Mouse (Mus musculus) layer of hippocampus, adult 9-11 months (tissue): ENCODE data around the gene Gbp2.
"Not testable (repeated sequence)": the region's sequence is repeated elsewhere in the genome, so short reads cannot be mapped to it uniquely, and the experiment has no call there.

Source experiments
- DNase-seq: peaks from one replicate; pipeline ENCODE4 v3.0.0; 2022

The Gbp2 gene

DNA sequence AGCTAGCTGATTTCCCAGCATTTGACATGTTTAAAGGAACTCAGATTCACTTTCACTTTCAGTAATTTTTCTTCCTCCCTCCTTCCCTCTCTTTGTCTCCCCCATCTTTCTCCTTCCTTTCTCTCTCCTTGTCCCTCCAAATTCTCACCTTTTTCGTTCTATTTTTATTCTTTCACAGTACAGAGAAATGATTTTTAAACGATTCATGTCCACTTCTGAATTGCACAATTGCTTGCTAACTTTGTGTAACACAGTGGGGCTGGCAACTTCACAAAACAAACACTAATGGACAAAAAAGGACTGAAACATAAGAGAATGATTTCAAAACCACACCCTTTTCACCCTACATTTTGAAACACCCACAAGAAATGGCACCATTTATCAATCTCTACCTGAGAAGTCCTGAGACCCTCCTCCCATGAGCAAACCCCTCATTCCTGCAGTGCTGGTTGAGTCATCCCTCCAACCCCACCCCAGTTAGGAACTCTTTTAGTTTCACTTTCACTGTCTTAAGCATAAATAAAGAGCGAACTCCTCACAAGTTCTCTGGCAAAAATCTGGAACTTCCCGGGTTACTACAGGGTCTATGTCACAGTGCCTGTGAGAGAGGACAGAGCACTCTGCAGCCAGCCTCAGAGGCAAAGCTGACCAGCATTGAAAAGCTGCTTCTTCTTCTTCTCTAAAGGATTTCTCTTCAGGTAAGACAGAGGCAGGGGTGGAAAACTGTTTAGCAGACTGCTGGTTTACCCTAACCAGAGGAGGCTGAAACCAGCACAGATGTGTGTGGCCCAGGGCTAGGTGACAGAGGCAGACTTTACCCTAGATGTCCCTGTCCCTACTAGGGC lies at the start of gene Gbp2:
Gene Gbp2, plus strand, starts transcription at position 492 of the 845 bp plus-strand sequence.
- DNase-seq: no peak

- DNase-seq: no peak
Measured at GRCm38 (mm10) chr3:142570738-142571137, 49.7 kb upstream of the Gbp2 start.

DNA sequence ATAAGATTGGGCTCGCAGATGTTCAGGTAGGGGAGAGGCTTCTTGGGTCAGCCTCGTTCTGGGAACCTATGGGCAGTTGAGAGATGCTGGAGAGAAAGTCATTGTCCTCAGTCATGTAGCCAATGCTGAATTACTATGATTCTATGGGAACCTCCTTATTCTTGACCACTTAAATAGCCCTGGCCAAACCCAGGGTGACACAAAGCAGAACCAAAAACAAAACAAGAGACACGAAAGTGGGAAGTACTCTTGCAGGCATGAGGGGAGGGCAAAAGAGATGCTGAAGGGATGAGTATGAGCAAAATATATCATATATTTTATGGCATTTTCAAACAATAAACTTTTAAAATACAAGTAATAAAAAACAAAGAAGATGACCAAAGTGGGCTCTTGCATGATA lies 43.3 kb upstream of the Gbp2 start:
- DNase-seq: no peak

DNA sequence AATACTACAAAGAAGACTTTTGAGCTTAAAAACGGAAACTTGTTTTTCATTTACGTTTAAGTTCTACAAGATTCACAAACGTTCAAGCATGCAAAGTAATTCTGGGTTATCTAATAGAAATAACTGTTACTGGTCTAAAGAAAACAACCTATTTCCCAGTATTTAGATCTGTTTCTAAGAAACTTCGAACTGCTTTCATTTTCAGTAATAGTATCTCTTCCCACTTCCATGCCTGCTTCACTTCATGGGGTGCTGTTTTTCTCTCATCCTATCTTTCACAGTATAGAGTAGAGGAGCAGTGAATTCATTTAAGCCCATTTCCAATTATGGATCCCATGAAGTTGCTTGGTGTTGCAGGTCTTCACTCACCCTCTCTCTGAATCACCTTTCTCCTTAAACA lies 42.1 kb upstream of the Gbp2 start:
- no peak for DNase-seq

GRCm38 (mm10) chr3:142583067-142583466 lies 37.3 kb upstream of the Gbp2 start:
- no peak for DNase-seq

DNA sequence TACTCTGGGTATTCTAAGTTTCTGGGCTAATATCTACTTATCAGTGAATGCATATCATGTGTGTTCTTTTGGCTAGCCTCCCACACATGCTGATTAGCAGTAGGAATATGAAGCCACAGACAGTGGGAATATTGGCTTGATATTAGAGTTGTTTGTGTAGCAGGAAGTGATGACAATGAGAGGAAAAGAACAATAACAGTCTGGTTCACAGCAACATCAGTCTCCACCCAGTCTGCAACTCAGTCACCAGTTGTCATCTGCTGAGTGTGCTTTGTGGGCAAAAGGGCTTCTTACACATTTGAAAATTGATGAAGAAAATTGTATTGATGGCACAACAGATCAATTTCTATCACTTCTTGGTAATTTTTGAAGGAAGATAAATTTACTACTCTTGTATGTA lies 33.0 kb upstream of the Gbp2 start:
- DNase-seq: no peak

- DNase-seq: no peak
Measured at GRCm38 (mm10) chr3:142588888-142589287, 31.5 kb upstream of the Gbp2 start.

GRCm38 (mm10) chr3:142590431-142591067 lies 29.9 kb upstream of the Gbp2 start:
- no peak for DNase-seq

- DNase-seq: no peak
Measured at GRCm38 (mm10) chr3:142594547-142594946, 25.9 kb upstream of the Gbp2 start, which contains the start of gene Gbp2b. TSS of gene Gbp2b (plus strand) at chr3:142594847.

GRCm38 (mm10) chr3:142597923-142598322 lies 22.5 kb upstream of the Gbp2 start:
- no peak for DNase-seq

DNA sequence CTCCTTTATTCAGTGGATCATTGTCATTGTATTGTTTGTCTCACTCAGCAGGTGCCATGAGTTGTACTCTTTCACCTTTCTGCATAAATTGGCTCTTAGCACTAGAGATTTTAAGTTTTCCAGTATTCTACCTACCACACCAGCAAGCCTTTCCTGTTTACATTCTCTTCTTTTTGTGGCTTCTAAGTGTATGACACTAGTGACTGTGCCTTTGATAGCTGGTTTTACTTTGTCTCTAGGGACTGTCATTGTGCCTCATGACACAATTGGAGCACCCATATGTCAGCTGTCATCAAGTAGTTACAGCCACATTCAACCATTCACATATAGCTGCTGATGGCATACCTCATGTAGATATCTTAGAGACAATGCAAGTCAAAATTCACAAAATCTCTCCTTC lies 18.7 kb upstream of the Gbp2 start:
- no peak for DNase-seq

DNA sequence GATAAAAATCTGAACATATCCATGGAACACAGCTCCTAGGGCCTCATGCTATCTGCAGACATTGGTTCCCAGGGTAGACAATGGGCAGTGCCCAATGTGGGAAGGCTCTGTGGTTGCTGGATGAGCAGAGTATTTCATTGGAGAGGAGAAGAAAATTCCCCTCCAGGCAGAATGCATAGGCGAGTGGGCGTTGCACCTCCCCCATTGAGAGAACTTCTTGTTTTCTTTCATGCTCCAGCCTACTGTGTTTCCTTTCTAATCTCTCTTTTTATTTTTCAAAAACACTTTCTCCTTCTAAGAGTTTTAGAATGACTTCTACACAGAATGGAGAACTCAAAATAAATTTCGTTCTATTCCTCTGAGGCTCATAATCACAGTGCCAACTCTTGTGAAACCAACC lies 1.7 kb upstream of the Gbp2 start:
- no peak for DNase-seq

DNA sequence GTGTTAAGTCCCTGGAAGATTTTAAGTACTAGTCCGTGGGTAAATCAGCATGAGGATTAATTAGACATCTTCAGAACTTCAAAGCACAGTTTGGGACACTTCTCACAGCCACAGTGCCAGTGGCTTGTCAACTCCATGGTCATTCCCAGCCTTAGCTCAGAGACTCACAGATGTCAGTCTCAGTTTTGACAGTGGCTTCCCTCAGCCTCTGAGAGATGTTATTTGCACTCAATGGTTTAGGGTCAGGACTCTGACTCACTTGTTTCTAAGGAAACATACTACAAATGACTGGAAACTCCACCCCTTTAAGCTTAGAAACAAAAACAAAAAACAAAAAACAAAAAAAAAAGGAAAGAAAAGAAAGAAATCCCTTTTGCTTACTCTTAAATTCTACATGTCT lies 796 bp upstream of the Gbp2 start:
- DNase-seq: no peak

- DNase-seq: no peak
Measured at GRCm38 (mm10) chr3:142620956-142621562, 657 bp downstream of the Gbp2 start.

DNA sequence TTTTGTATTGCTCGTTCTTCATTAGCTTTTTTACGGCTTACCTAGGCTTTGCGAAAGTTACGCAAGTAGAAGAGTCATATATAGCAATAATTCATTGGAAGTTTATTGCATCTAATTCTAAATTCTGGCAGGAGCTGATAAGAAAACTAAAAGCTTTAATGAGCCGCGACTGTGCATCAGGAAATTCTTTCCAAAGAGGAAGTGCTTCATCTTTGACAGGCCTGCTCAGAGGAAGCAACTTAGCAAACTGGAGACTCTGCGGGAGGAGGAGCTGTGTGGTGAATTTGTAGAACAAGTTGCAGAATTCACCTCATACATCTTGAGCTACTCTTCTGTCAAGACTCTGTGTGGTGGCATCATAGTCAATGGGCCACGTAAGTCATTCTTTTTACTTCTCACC lies 10.0 kb downstream of the Gbp2 start:
- no peak for DNase-seq

GRCm38 (mm10) chr3:142640201-142640600 lies 19.8 kb downstream of the Gbp2 start:
- DNase-seq: no peak

DNA sequence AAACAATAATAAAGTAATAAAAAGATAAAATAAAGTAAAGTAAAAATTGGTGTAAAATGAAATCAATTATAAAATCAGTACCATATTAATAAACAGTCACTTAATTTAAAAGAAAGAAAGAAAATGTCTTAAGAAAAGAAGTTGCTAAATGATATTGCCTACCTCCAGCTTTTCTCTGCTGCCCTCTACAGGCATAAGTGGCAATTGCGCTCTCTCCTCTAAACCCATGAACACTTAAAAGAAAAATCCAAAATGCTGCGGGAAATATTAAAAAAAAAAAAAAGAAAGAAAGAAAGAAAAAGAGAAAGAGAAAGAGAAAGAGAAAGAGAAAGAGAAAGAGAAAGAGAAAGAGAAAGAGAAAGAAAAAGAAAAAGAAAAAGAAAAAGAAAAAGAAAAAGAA lies 25.5 kb downstream of the Gbp2 start:
- not testable (repeated sequence) for DNase-seq

DNA sequence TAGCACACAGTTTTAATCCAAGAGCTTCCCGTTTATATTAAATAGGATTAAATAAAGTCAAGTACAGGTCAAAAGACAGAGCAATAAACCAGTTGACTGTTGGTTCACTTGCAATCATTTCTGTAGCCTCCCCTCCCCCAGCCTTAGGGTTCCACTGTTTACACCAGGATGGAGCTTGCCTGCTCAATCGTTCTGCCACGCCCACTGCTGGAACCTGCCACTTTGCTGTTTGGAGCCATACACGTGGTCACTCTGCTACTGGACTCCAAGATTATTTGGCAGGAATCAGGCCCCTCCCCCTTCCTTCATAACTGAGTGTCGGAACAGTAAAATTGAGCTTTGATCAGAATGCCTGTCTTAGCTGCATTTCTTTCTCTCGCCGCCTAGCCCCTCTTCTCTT lies 27.4 kb downstream of the Gbp2 start:
- not testable (repeated sequence) for DNase-seq

- DNase-seq: no peak
Measured at GRCm38 (mm10) chr3:142650205-142650604, 29.8 kb downstream of the Gbp2 start.

DNA sequence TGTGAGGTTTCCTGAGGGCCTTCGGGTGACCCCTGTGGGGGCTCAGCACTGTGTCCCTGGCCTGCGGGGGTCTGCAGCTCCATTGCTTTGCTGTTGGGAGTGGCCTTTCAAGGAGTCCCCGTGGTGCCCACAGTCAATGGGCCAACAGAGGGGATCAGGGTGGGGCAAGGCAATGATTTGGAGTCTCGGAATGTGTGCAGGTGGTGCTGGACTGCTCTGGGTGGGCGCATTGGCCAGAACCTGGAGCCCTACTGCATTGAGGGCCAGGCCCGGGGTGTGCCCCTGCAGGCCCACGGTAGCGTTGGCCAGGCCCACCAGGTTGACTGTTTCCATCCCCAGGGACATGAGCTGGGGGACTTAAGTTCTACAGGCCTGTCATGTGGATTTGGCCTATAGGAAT lies 44.3 kb downstream of the Gbp2 start:
- DNase-seq: no peak

- no peak for DNase-seq
Measured at GRCm38 (mm10) chr3:142674607-142675006, 54.2 kb downstream of the Gbp2 start.
